ENCODE assay signal across 8 mouse cellular contexts in the genomic region with DNA sequence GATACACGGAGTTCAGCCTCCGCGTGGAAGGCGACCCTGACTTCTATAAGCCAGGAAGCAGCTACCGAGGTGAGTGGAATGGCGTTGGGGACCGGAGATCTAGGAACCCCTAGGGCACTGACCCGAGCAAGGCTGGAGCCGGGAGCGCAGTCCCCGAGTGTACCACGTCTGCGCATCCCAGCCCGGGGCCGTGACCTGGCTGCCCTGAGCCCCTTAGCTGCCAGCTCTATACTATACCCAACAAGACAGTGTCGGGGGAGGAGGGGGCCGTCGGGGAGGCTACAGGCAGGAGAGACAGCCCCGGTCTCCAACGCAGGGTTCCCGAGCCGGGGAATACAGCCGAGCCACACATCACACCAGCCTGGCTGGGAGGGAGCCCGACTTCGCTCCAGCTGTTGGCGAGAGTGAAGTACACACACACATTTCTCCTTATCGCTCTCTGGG. TPM values are rescaled to one million over a fixed set of nuclear protein-coding genes. Genes with fewer than 3 reads are reported as not detected.
DNase-seq lines count a peak whose midpoint lies in the region; ATAC-seq and TF ChIP-seq lines count a peak whose summit lies in the region.

No protein-coding gene starts in this region.

- DNase-seq in adrenal gland, postnatal 10 days, result peak; percentile 7
- no peak for DNase-seq in adrenal gland, postnatal 25 days
- DNase-seq in testis, postnatal 14 days (ENCODE audit: low spot score), result no peak
- DNase-seq in limb, embryonic 14.5 days (ENCODE audit: low spot score), result no peak
- DNase-seq in retina, embryonic 14.5 days (ENCODE audit: low spot score), result peak; percentile 59
- no peak for DNase-seq in spleen, postnatal 14 days (ENCODE audit: low spot score in 2 of 2)

- ATAC-seq in heart, embryonic 14.5 days (ENCODE audit: insufficient number of reproducible peaks, insufficient read depth, low FRiP score, low read depth), result peak; percentile 54
- 0 out of 2 replicates have a peak, but pooled peaks have one; percentile 5 for ATAC-seq in limb, embryonic 14.5 days (ENCODE audit: low FRiP score, low read depth)

- no peaks in the 10 kb centered on the region for H3K9me3 ChIP-seq in heart, embryonic 14.5 days (ENCODE audit: control insufficient read depth, low read length)
- H3K9me3 ChIP-seq in limb, embryonic 14.5 days (ENCODE audit: control insufficient read depth, low read length), result 0 out of 2 replicates have a peak, but pooled peaks cover 5% of the 10 kb centered on the region

- peaks cover 4% of the 10 kb centered on the region for H3K4me1 ChIP-seq in testis, adult 2 months (ENCODE audit: control insufficient read depth, insufficient read depth, low read length)
- peaks cover 24 to 45% of the 10 kb centered on the region in 2 experiments for H3K4me1 ChIP-seq in heart, embryonic 14.5 days (ENCODE audit: control insufficient read depth in 2 of 2, insufficient read depth in 2 of 2, low read length in 2 of 2)
- H3K4me1 ChIP-seq in limb, embryonic 14.5 days (ENCODE audit: control insufficient read depth, insufficient read depth, low read length), result peaks cover 3% of the 10 kb centered on the region

- under 1% methylated on average over 22 of the region's 27 CpGs for WGBS in heart, embryonic 14.5 days
- WGBS in limb, embryonic 14.5 days, result 1% methylated on average over 25 of the region's 27 CpGs

- no peak overlapping the region for H3K27ac ChIP-seq in testis, adult 2 months (ENCODE audit: control insufficient read depth, insufficient read depth, low read depth, low read length)
- peak overlapping the region; percentile 68 to 88 for H3K27ac ChIP-seq in heart, embryonic 14.5 days (replicated peaks in 1 of 2; ENCODE audit: control insufficient read depth in 1 of 2, insufficient read depth in 1 of 2, low read depth in 2 of 2, low read length in 2 of 2)
- H3K27ac ChIP-seq in limb, embryonic 14.5 days (replicated peaks; ENCODE audit: low read depth, low read length), result no peak overlapping the region

- no peaks in the 10 kb centered on the region for H3K27me3 ChIP-seq in testis, adult 2 months (ENCODE audit: control insufficient read depth, insufficient read depth, low read length)
- no peaks in the 10 kb centered on the region for H3K27me3 ChIP-seq in heart, embryonic 14.5 days (ENCODE audit: control insufficient read depth, insufficient read depth, low read length)
- peaks cover 29% of the 10 kb centered on the region for H3K27me3 ChIP-seq in limb, embryonic 14.5 days (ENCODE audit: control insufficient read depth, insufficient read depth, low read length)

- TF ChIP-seq POLR2A in testis, adult 2 months (IDR thresholded peaks at IDR 0.05; ENCODE audit: control insufficient read depth, low read depth, low read length), result no peak
- TF ChIP-seq POLR2A in limb, embryonic 14.5 days (IDR thresholded peaks at IDR 0.05; ENCODE audit: borderline replicate concordance, extremely low read depth, insufficient read depth, insufficient read length), result no peak

- no peaks in the 10 kb centered on the region for H3K36me3 ChIP-seq in testis, adult 2 months (ENCODE audit: control insufficient read depth, insufficient read depth, low read length)
- 0 out of 2 replicates have a peak, but pooled peaks cover 2% of the 10 kb centered on the region for H3K36me3 ChIP-seq in heart, embryonic 14.5 days (ENCODE audit: control insufficient read depth, insufficient read depth, low read length)
- H3K36me3 ChIP-seq in limb, embryonic 14.5 days (ENCODE audit: control insufficient read depth, insufficient read depth, low read length), result no peaks in the 10 kb centered on the region

- H3K4me2 ChIP-seq in heart, embryonic 14.5 days (ENCODE audit: low read length), result peak overlapping the region; percentile 84
- peak overlapping the region; percentile 99 for H3K4me2 ChIP-seq in limb, embryonic 14.5 days (replicated peaks; ENCODE audit: low read depth, low read length, severe bottlenecking)

- peak overlapping the region; percentile 83 for H3K9ac ChIP-seq in heart, embryonic 14.5 days (ENCODE audit: low read length)
- H3K9ac ChIP-seq in limb, embryonic 14.5 days (ENCODE audit: low read depth, low read length, severe bottlenecking), result peak overlapping the region; percentile 64

- TF ChIP-seq CTCF in testis, adult 2 months (IDR thresholded peaks at IDR 0.05; ENCODE audit: control insufficient read depth, insufficient read depth, insufficient replicate concordance, low read depth, low read length), result no peak

- peak overlapping the region; percentile 73 for H3K4me3 ChIP-seq in testis, adult 2 months (ENCODE audit: control insufficient read depth, low read depth, low read length)
- peak overlapping the region; percentile 66 to 93 for H3K4me3 ChIP-seq in heart, embryonic 14.5 days (ENCODE audit: control insufficient read depth in 1 of 2, insufficient read depth in 1 of 2, low read depth in 1 of 2, low read length in 2 of 2)
- H3K4me3 ChIP-seq in limb, embryonic 14.5 days (replicated peaks; ENCODE audit: low read length), result peak overlapping the region; percentile 51

RNA-seq across cellular contexts. Expression of a gene that starts 0.7 kb away (rescaled TPM):
- total RNA-seq in adrenal gland, postnatal 10 days (2021), result 10 to 100 TPM; 12.9 to 14.2 TPM
- 7.9 and 8.9 TPM in 2 replicates for total RNA-seq in adrenal gland, postnatal 25 days (2021)
- polyA plus RNA-seq in testis, adult 2 months (2012; rRNA removed), result 3.6 and 4.2 TPM in 2 replicates
- polyA plus RNA-seq in heart, embryonic 14.5 days (2014; fragmentation: Nextera tagmentation; extraction: Ambion mirVana), result 76.2 and 79.7 TPM in 2 replicates
- 8.8 and 9.0 TPM in 2 replicates for polyA plus RNA-seq in limb, embryonic 14.5 days (2012; rRNA removed)
- polyA plus RNA-seq in limb, embryonic 14.5 days (2014; fragmentation: Nextera tagmentation; extraction: Ambion mirVana), result 13.2 and 13.8 TPM in 2 replicates

Comparison
In these comparisons a context has a peak if more than half of its experiments do, and no peak if none do; other contexts are left out.
1. DNase-seq: peak in adrenal gland, postnatal 10 days (single experiment) and retina, embryonic 14.5 days (single experiment); none in adrenal gland, postnatal 25 days (single experiment), testis, postnatal 14 days (single experiment), limb, embryonic 14.5 days (single experiment) and spleen, postnatal 14 days (0 of 2).
2. H3K27ac ChIP-seq: peak in heart, embryonic 14.5 days (2 of 2); none in testis, adult 2 months (single experiment) and limb, embryonic 14.5 days (single experiment).
3. Peak in every context shown above with its lines, with median percentiles within 50 percentile points of each other: H3K4me3 ChIP-seq.